Mouse (Mus musculus): ENCODE data around the gene Grik5.

The Grik5 gene

DNA sequence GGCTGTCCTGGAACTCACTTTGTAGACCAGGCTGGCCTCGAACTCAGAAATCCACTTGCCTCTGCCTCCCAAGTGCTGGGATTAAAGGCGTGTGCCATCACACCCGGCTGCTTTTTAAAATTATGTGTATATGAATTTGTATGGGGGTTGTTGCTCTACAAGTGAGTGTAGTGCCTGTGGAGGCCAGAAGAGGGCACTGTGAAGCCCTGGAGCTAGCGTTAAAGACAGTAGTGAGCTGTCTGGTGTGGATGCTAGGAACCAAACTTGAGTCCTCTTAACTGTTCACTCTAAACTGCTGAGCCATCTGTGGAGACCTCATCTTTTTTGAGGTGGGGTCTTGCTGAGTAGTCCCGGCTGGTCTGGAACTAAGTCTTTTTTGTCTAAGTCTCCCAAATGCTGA lies 86.3 kb downstream of the Grik5 start:
- in situ Hi-C loops (cut with MboI, MseI), result no loop called here

DNA sequence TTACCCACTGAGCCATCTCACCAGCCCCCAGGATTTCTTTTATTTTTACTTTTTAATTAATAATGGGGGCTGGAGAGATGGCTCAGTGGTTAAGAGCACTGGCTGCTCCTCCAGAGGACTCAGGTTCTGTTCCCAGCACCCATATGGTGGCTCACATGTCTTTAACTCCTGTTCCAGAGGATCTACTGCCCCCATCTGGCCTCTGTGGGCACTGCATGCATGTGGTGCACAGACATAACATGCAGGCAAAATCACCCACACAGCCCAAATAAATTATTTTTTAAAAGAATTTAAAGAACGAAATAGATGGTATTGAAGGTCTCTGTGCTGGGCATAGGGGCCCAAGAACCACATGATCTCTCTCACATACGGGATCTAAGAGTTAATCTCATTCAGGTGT lies 87.8 kb downstream of the Grik5 start:
- in situ Hi-C loops (cut with MboI, MseI), result no loop called here

DNA sequence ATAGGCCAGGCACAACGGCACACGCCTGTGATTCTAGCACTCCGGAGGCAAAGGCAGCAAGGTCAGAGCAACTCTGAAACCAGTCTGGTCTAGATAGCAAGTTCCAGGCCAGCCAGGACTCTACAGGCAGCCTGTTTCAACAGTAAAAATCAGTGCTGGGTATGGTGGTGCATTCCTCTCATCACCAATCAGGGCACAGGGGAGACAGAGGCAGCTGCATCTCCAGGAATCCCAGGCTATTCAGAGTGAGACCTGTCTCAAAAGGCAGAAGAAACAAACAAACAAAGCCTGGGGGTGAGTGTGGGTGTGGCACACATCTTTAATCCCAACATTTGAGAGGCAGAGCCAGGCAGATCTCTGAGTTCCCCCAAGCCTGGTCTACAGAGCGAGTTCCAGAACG lies 88.8 kb downstream of the Grik5 start:
- in situ Hi-C loops (cut with MboI, MseI), result no loop called here

DNA sequence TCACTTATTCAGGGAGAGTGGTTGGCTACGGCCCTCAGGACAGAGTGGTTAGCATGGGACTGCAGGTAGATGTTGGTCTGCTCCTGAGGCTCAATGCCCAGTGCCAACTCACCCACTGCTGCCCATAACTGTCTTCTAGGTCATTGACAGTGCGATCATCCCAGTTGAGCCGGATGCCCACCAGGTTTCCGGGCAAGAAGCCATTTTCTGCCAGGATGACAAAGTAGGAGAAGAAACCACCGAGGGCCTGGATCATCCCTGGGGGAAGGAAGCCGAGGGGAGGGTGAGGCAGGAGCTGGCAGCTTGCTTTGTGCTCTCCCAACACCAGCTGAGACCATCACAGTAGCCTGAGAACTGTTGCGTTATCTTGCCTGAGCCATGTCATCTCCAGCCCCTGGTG lies 91.7 kb downstream of the Grik5 start:
- in situ Hi-C loops (cut with MboI, MseI), result no loop called here

DNA sequence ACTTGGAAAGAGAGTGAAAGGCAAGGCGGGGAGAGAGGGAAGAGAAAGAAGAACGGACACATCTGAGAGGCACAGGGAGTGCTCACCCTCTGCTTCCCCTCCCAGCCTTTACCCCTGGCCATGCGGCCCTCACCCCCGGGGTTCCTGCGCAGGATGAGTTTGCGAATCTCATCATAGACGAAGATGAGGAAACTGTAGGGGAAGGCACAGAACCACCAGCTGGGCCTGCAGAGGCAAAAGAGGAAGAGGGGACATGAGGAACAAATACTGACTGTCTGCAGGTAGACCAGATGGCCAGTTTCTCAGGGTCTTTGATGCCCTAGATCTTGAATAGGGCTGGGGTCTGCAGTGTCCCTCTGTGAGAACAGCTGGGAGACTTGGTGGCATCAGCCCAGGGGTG lies 93.4 kb downstream of the Grik5 start:
- in situ Hi-C loops (cut with MboI, MseI), result no loop called here

DNA sequence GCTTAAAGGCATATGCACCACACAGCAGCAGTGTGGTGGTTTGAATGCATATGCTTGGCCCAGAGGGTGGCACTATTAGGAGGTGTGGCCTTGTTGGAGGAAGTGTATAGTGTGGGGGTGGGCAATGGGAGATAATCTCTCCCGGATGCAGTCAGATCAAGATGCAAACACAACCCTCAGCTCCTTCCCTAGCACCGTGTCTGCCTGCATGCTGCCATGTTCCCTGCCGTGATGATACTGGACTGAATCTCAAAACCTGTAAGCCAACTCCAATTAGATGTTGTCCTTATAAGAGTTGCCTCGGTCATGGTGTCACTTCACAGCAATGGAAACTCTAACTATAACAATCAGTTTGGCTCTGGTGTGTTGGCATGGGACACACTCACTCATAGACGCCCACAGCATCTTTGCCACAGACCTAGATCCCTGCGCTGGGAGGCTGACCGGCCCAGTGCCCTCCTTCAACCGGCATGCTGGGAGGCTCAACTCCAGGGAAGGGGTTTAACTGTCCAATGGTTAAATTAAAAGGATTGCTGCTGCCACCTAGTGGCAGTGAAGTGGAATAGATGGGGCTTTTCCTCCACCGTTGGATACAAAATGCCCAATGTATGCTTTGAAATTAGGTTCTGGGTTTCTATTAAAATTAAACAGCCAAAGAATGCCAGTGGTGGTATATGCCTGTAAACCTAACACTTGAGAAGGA lies 97.1 kb downstream of the Grik5 start:
- in situ Hi-C loops (cut with MboI, MseI), result loop anchor here (5.0 kb wide), 1 partner anchor 93 kb away; the partner anchor contains the start of gene Rps19

DNA sequence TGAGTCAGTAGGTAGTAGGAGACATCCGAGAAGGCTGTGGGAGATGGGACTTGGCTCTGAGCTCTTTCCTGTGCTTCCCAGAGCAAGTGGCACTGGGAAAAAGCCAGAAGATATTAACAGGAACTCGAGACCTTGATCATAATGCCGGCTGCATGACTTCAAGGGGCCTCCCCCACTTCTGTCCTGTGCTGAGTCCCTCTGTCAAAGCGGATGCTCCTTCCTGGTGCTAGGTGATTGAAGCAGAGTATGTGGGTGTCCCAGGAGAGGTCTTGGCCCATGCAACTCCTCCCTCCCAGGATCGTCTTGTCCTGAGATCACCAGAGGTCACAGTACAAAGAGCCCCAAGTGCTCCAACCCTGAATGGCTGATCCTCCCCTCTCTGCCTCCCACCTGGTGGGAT lies 98.2 kb downstream of the Grik5 start:
- in situ Hi-C loops (cut with MboI, MseI), result loop anchor here (5.0 kb wide), 1 partner anchor 92 kb away; the partner anchor contains the start of gene Rps19

DNA sequence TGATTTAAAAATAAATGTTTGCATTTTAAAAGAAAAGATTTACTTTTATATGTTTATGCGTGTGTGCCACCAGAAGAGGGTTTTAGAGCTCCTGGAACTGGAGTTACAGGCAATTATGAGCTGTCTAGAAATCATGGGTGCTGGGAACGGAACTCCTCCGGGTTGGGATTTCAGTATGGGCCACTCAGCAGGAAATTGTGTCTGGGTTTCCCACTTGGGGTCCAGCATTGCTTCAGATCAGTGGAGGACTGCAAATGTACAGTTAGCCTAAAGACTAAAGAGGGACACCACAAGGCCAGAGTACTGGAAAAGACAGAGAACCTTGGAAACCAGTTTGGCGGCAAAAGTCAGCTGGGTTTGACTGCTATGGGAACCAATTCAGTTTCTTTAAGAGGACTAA lies 98.9 kb downstream of the Grik5 start:
- in situ Hi-C loops (cut with MboI, MseI), result loop anchor here (5.0 kb wide), 1 partner anchor 91 kb away; the partner anchor contains the start of gene Rps19

DNA sequence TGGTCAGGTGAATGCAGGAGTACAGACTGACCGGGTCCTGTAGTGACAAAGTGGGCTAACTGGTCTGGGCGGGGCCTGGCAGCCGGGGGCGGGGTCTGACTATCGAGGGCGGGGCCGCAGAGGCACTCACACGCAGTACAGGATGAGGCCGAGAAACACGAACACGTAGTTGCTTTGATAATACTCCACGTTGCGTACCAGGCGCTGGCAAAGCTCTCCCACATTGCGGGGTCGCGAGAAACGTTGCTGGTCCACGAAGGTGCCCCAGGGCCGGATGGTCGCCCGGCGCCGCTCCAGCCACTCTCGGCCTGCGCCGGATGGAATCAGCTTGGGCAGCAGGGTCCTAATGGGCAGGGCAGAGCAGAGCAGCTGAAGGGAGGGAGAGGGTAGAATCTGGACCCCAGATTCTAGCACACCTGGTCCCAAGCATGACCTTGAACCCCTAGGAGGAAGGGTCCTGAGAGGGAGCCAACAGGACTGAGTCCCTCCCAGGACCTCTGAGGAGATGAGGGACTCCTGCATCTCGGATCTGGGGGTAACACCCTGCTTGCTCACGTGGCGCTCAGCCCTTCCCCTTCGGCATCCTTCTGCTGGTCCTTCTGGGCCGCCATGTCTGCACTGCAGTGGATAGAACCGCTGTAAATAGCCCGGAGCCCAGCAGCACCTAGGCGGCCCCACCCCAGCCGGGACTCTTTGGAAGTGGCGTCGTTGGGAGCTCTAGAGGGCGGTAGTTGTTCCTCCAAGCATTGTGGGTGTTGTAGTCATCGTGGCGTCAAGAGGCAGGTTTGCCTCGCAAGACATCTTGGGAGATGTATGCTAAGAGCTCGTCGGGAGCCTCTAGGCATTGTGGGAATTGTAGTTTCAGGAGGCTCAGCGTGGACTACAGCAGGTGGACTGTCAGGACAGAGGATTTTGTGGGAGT lies 99.9 kb downstream of the Grik5 start, which contains the start of gene Rabac1:
Rabac1 (minus strand) TSS at position 783 of the 922 bp plus-strand sequence.
- in situ Hi-C loops (cut with MboI, MseI), result loop anchor here (5.0 kb wide), 1 partner anchor 90 kb away; the partner anchor contains the start of gene Rps19

DNA sequence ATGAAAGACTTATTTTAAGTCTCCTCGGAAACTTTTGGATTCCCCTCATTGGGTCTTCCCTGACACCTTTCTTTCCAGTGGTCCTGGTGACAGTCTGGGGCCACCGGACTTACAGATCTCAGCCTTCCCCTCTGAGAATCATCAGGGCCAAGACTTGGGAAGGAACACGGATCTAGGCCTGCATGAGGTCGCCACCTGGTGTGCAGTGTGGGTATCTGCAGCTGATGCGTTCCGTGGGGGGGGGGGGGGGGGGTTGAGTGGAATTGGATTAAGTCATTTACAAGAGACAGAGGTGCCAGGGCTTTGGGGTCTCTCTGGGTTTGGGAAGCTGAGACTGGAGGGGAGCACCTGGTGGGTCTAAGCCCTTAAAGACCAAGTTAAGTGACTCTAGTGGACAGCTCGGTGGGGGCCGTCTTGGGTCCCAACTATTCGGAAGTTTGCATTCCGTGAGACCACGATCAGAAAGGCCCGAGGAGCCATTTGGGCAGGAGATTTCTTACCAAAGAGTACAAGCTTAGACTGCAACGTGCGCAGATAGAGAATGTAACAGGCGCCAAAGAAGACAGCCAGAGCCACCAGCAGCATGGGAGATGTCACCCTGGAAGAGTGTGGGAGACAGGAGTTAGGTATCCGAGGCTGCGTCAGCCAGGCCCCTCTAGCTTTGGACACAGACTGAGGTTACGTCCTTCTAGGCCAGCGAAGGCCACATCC lies 100.7 kb downstream of the Grik5 start:
- in situ Hi-C loops (cut with MboI, MseI), result loop anchor here (5.0 kb wide), 1 partner anchor 89 kb away; the partner anchor contains the start of gene Rps19

DNA sequence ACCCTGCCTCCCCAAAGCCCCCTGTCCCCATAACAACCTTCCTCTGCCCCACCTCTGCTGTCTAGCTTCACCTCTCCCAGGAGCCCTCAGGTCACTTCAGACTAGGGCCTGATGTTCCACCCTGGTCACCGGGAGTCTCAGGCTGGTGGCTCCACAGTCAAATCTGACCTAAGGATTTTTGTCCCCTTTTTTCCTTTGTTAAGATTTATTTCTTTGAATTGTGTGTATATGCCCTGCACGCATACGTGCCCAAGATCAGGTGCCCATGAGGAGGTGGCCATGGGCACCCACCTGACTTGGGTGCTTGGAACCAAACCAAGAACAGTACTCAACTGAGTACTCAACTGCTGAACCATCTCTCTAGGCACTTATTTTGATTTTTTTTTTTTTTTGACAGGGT lies 101.8 kb downstream of the Grik5 start:
- in situ Hi-C loops (cut with MboI, MseI), result loop anchor here (5.0 kb wide), 1 partner anchor 88 kb away; the partner anchor contains the start of gene Rps19

DNA sequence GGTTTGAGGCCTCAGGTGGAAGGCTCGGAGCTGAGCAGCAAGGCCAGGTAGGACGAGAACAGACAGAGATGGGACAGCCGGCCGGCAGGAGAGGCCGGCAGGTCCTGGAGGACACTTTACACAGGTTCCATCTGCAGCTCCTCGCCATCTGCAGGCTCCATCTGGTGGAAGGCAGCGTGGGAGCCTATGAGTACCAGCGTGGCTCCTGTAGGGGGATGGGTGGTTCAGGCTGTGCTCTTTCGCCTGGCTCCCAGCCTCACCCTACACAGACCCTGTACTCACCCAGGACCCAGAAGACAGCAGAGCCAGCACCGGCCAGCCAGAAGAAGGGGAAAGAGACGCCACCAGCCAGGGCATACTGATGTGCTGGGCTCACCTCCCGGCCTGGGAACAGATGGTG lies 102.3 kb downstream of the Grik5 start:
- in situ Hi-C loops (cut with MboI, MseI), result loop anchor here (5.0 kb wide), 2 partner anchors 88 to 143 kb away; partner anchors contain the start of gene Rps19

DNA sequence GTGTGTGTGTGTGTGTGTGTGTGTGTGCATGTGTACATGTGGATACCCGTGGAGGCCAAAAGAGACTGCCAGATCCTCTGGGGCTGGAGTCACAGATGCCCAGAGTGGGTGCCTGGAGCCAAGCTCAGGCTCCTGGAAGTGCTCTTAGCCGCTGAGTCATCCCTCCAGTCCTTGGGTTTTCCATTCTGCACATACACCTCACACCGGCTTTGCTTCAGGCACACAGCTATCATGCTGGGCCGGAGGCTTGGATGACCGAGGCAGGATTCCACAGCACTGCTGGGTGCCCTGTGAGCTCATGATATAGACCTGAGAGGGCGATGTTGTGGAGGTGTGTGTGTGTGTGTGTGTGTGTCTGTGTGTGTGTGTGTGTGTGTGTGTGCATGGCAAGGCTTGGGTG lies 103.7 kb downstream of the Grik5 start:
- in situ Hi-C loops (cut with MboI, MseI), result loop anchor here (5.0 kb wide), 1 partner anchor 141 kb away; no protein-coding TSS in a partner anchor

DNA sequence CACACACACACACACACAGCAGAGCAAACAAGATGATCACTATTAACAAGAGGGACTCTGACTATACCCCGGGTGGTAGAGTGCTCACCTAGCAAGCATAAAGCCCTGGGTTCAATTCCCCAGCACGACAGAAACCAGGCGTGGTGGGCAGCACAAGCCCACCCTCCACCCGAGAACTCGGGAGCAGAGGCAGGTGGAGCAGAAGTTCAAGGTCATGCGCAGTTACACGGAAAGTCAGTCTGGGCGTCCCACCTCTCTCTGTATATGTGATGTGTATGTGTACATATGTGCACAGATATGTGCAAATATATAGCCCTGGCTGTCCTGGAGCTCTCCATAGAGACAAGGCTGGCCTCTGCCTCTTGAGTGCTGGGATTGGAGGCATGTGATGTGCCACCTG lies 104.2 kb downstream of the Grik5 start:
- in situ Hi-C loops (cut with MboI, MseI), result loop anchor here (5.0 kb wide), 1 partner anchor 141 kb away; no protein-coding TSS in a partner anchor

DNA sequence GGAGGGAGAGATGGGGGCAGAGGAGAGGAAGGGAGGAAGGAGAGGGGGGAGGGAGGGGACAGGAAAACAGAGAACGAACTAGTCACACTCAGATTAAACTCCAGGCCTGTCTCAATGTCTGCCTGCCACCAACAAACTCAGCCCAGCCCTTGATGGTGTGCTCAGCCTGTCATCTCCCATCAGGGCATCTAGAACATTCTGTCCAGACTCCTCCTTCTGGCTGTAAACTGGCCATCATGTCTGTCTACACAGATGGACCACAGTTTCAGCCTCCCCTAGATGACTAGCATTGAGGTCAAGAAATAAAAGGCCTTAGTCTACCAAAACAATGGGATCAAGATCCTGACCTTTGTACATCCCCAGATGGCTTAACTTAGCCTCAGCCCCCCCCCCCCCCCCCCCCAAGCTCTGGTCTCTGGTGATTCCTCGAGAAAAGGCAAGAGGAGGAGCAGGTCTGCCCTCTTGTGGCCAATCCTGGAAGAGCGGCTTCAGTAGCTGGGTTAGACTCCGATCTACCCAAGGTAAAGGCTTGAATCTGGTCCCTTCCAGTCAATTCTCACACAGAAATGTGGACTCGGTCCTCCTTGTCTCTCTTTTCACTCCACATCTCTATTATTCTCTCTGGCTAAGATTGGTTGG lies 107.1 kb downstream of the Grik5 start:
- in situ Hi-C loops (cut with MboI, MseI), result loop anchor here (5.0 kb wide), 1 partner anchor 138 kb away; no protein-coding TSS in a partner anchor

DNA sequence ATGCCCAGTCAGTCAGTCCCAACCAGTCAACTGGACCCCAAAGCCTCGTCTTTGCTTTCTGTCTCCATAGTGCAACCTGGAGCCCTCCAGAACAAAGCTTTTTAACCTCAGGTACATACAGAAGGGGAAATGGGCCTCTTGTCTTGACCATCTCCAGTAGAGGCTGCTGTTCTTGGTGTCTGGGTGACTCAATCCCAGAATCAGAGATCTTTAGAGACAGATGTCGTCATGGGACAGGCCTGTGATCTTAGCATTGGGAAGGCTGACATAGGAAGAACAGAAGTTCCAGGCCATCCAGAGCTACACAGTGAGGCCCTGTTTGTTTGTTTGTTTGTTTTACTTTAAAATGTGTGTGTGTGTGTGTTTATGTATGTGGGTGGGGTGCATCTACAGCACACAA lies 107.9 kb downstream of the Grik5 start:
- in situ Hi-C loops (cut with MboI, MseI), result no loop called here

Data from T-helper 2 cell (primary cell).